Mouse (Mus musculus): ENCODE results near the gene Arhgef15.

Arhgef15 gene

GRCm38 (mm10) chr11:68914566-68914965, 42.7 kb downstream of the Arhgef15 start:
- DNase-seq (ENCODE audit: low spot score) = no peak

GRCm38 (mm10) chr11:68911531-68912177, 45.6 kb downstream of the Arhgef15 start:
- DNase-seq (ENCODE audit: low spot score) = peak; percentile 42

GRCm38 (mm10) chr11:68908846-68909503, 48.3 kb downstream of the Arhgef15 start:
- no peak for DNase-seq (ENCODE audit: low spot score)

DNA sequence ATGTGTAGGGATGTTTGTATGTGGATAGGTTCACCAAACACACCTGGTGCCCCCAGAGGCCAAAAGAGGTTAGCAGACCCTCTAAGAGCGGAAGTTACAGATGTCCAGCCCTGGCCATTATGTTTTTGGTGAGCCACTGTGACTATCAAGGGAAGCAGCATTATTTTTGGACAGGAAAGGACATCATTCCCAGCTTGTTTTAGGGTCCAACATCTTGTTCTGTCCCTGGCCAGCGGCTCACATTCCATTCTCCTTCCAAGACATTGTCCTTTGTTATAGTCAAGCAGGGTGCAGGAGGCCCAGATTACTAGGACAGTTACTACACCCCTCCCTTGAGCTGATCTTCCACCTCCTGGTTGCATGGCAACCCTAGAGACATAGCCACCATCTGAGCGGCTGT, 50.0 kb downstream of the Arhgef15 start:
- no peak for DNase-seq (ENCODE audit: low spot score)

- no peak for DNase-seq (ENCODE audit: low spot score)
Measured at GRCm38 (mm10) chr11:68906461-68906790, 50.9 kb downstream of the Arhgef15 start.

DNA sequence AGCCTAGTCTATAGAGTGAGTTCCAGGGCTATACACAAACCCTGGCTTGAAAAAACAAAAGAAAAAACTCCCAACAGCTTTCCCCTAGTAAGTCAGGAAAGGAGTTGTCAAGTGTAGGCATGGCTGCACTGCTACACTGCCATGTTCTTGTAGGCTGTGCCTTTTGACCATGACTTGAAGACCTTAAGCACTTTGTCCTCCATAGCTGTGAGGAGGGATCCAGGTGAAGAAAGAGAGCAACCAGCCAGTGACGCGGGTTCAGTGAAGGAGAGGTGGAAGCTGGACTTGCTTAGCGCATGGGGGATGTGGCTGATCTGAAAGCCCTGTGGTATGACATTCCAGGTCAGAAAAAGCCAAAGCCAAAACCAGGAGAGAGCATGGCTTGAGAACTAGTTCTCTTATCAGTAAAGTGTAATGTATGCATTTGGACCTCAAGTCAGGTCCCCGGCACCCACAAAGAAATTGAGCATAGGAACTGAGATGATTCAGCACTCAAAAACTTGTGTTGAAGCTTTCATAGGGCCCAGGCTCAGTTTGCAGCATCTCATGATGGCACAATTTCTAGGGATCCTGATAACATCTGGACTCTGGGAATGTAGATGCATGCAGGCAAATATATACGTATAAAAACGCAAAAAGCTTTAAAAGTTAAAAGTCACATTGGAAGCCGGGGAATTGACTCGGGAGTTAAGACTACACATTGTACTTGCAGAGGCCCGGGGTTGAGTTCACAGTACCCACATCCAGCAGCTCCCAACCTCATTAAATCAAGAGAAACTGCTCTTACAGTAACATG, 51.4 kb downstream of the Arhgef15 start:
- no peak for DNase-seq (ENCODE audit: low spot score)

- DNase-seq (ENCODE audit: low spot score) = no peak
Measured at GRCm38 (mm10) chr11:68905138-68905531, 52.1 kb downstream of the Arhgef15 start.

DNA sequence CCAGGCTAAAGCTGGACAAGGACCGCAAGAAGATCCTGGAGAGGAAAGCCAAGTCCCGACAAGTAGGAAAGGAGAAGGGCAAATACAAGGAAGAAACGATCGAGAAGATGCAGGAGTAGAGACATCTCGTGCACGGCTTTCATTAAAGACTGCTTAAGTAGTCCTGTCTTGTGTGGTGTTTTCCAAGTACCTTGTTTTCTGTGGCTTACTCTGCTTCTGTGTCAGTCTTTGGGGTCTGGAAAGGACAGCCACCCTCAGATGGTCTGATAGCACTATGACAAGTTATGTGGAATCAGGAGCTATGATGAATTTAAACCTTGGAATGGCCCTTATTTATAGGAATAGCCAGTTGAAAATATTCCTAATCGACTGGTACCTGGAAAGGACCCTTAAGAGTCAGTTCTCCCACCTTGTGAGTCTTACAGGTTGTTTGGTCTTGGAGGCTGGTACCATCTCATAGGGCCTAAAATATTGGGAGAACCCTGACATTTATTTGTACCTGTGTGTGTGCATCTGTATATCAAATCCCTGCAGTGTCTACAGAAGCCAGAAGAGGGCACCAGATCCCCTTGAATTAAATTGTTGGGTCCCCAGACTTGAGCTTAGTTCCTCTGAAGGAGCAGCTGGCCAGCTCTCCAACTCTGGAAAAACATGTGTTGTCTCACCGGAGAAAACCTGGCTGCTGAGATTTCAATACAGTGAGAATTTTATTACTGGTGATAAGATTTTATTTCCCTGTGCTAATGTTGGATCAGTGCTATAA, 52.7 kb downstream of the Arhgef15 start:
- DNase-seq (ENCODE audit: low spot score) = peak; percentile 91

GRCm38 (mm10) chr11:68903775-68904174, 53.5 kb downstream of the Arhgef15 start:
- DNase-seq (ENCODE audit: low spot score) = no peak

GRCm38 (mm10) chr11:68902823-68903222, 54.5 kb downstream of the Arhgef15 start:
- no peak for DNase-seq (ENCODE audit: low spot score)

DNA sequence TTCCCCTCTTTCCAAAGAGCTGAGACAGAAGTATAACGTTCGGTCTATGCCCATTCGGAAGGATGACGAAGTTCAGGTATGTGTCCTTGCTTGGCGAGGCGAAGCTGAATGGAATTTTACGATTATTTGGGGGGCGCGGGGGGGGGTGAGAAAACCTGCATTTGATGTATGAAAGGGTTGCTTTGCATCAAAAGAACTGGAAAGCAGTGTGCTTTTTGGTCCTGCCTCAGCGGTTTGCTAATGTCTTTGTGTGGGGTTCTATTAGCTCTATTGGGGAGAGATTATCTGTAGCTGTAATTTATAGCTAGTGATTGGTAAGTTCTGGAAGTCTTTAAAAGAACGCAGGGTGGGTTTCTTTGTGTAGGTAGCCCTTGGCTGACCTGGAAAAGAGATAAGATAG, 54.9 kb downstream of the Arhgef15 start:
- DNase-seq (ENCODE audit: low spot score) = no peak

- peak; percentile 19 for DNase-seq (ENCODE audit: low spot score)
Measured at GRCm38 (mm10) chr11:68902047-68902364, 55.3 kb downstream of the Arhgef15 start.

- DNase-seq (ENCODE audit: low spot score) = peak; percentile 99
Measured at GRCm38 (mm10) chr11:68901351-68902046, 55.8 kb downstream of the Arhgef15 start, which contains the start of gene Rpl26. TSS of gene Rpl26 (plus strand) at chr11:68901583.

GRCm38 (mm10) chr11:68900519-68901350, 56.5 kb downstream of the Arhgef15 start:
- DNase-seq (ENCODE audit: low spot score) = no peak

DNA sequence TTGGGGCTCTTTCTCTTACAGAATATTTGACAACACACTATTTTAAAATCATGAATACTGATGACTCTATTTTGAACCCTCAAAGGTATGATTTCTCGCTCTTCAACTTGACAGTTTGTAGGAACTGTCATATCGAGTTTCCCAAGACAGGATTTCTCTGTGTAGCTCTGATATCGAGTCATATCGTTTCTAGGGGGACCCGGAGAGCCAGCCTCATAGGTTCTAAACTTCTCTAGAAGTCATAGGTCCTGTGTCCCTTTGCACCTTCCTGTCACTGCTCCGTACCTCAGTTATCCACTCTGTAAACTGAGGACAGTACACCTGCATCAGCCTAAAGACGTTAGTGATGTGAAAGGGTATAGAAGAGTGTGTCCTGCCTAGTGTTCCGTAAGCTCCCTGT, 57.5 kb downstream of the Arhgef15 start:
- no peak for DNase-seq (ENCODE audit: low spot score)

GRCm38 (mm10) chr11:68898790-68899189, 58.5 kb downstream of the Arhgef15 start:
- DNase-seq (ENCODE audit: low spot score) = no peak

DNA sequence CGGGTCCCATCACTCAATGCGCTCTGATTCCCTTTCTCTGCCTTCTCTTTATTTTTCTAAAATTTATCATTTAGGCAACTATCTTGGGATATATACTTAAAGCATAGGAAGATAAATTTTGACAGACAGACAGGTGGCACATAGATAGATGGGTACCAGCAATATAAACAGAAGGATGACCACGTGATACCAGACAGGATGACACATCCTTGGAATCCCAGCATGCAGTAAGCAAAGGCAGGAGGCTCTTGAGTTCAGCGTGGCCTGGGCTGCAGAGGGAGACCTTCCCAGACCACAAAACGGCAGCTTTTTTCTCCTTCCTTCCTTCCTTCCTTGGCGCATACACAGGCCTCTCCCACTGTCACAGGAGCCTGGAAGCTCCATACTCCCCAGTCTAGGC, 59.4 kb downstream of the Arhgef15 start:
- DNase-seq (ENCODE audit: low spot score) = no peak

GRCm38 (mm10) chr11:68897120-68897519, 60.2 kb downstream of the Arhgef15 start:
- DNase-seq (ENCODE audit: low spot score) = peak; percentile 67

GRCm38 (mm10) chr11:68896247-68896646, 61.0 kb downstream of the Arhgef15 start:
- DNase-seq (ENCODE audit: low spot score) = no peak

DNA sequence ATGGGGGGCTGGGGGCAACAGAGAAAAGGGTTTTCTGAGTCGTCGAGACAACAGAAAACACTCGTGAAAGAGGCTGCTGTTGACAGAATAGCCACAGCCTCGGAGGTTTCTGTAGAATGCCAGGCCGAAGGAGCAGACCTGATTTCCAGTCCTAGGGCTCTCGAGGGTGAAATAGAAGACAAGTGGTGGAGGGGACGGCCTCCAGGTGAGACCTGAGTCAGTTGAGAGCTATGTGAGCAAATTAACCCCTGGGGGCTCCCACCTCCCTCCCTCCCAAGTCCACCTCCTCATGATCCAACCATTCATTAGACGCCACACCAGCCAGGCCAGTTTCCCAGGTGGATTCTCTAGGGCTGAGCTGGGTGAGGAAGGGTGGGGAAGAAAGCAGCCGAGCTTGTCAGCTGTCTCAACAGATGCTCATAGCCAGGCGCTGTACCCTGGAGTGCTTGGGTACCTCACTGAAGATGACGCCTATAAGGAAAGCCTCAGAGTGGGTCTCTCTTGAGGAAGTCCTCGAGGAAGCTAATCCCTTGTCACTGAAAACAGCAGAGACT, 63.3 kb downstream of the Arhgef15 start:
- DNase-seq (ENCODE audit: low spot score) = no peak

All from embryo, embryonic 10.5 days (tissue).